ENCODE assay signal across 7 mouse cellular contexts in the genomic region with DNA sequence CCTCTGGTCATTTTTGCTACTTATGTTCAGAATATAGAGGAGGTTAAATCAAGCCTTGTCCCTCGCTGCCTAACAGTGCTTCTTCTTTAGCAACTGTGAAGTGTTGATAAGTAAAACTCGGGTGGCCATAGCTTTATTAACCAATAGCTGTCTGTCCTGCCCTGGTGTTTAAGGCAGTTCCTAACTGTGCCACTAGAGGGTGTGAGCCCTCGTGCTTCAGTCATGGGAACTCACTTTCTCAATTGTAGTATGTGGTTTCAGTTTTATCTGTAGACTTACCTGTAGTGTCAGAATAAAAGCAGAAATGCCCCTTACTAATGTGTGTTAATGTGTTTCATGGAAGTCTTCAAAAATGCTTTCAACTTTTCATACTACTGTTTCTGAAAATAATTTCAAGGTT. TPM values are rescaled to one million over a fixed set of nuclear protein-coding genes. Genes with fewer than 3 reads are reported as not detected.
A peak's percentile ranks its signal among the peaks of the same experiment; 100 is the strongest.
DNase-seq lines count a peak whose midpoint lies in the region; ATAC-seq lines count a peak whose summit lies in the region.

No protein-coding gene starts in this region.

- peak; percentile 58 for DNase-seq in urinary bladder, postnatal 25 days (ENCODE audit: low spot score)
- DNase-seq in urinary bladder, postnatal 10 days (ENCODE audit: low spot score): no peak
- peak; percentile 61 to 67 for DNase-seq in adrenal gland, adult 18-20 months (ENCODE audit: low spot score in 2 of 2)
- peak; percentile 71 for DNase-seq in embryo, embryonic 9.5 days (ENCODE audit: extremely low spot score)
- peak; percentile 92 for DNase-seq in induced T-regulatory cell, adult 2 months (ENCODE audit: low read depth)
- peak; percentile 83 for DNase-seq in limb, embryonic 11.5 days (ENCODE audit: low spot score)
- DNase-seq in neural tube, embryonic 11.5 days (ENCODE audit: low spot score): peak; percentile 64

- H3K4me2 ChIP-seq in limb, embryonic 11.5 days (ENCODE audit: low read depth, severe bottlenecking): no peak overlapping the region
- H3K4me2 ChIP-seq in neural tube, embryonic 11.5 days (ENCODE audit: low read depth): no peak overlapping the region

- no peak overlapping the region for H3K9ac ChIP-seq in limb, embryonic 11.5 days (ENCODE audit: low read length)
- H3K9ac ChIP-seq in neural tube, embryonic 11.5 days (ENCODE audit: low read length): no peak overlapping the region

- no peaks in the 10 kb centered on the region for H3K27me3 ChIP-seq in limb, embryonic 11.5 days (ENCODE audit: control insufficient read depth, insufficient read depth, low read length)
- no peaks in the 10 kb centered on the region for H3K27me3 ChIP-seq in neural tube, embryonic 11.5 days (ENCODE audit: control insufficient read depth, insufficient read depth, low read length)

- H3K36me3 ChIP-seq in limb, embryonic 11.5 days (ENCODE audit: control insufficient read depth, insufficient read depth, low read length): no peaks in the 10 kb centered on the region; the same call in 1 of the 2 replicates
- peaks cover 2% of the 10 kb centered on the region; the same call in 1 of the 2 replicates for H3K36me3 ChIP-seq in neural tube, embryonic 11.5 days (ENCODE audit: control insufficient read depth, insufficient read depth, low read length)

- no peaks in the 10 kb centered on the region for H3K9me3 ChIP-seq in limb, embryonic 11.5 days (ENCODE audit: control insufficient read depth, low read length)
- H3K9me3 ChIP-seq in neural tube, embryonic 11.5 days (ENCODE audit: control insufficient read depth, low read length): no peaks in the 10 kb centered on the region

- H3K4me1 ChIP-seq in limb, embryonic 11.5 days (ENCODE audit: control insufficient read depth, insufficient read depth, low read length): peaks cover 5% of the 10 kb centered on the region
- peaks cover 8% of the 10 kb centered on the region for H3K4me1 ChIP-seq in neural tube, embryonic 11.5 days (ENCODE audit: control insufficient read depth, insufficient read depth, low read length)

- no peak for ATAC-seq in limb, embryonic 11.5 days (ENCODE audit: insufficient number of reproducible peaks, low FRiP score, low TSS enrichment, low read depth)
- no peak for ATAC-seq in neural tube, embryonic 11.5 days (ENCODE audit: insufficient read depth, low FRiP score, low TSS enrichment)

- H3K27ac ChIP-seq in limb, embryonic 11.5 days (replicated peaks; ENCODE audit: low read depth, low read length): no peak overlapping the region
- no peak overlapping the region for H3K27ac ChIP-seq in neural tube, embryonic 11.5 days (ENCODE audit: low read depth, low read length)

- WGBS in limb, embryonic 11.5 days: 16% methylated on average over 3 of the region's 3 CpGs
- 21% methylated on average over 3 of the region's 3 CpGs for WGBS in neural tube, embryonic 11.5 days

- no peak overlapping the region for H3K4me3 ChIP-seq in limb, embryonic 11.5 days (ENCODE audit: low read depth, low read length)
- H3K4me3 ChIP-seq in neural tube, embryonic 11.5 days (ENCODE audit: low read depth, low read length): no peak overlapping the region

RNA-seq across cellular contexts. Expression of a gene that starts 4.2 kb away (rescaled TPM):
- 10 to 100 TPM; 21.2 to 23.1 TPM for total RNA-seq in adrenal gland, adult 18-20 months (2021)
- 55.1 and 61.3 TPM in 2 replicates for polyA plus RNA-seq in limb, embryonic 11.5 days (2014; fragmentation: Nextera tagmentation; extraction: Ambion mirVana)
- 59.4 and 64.4 TPM in 2 replicates for polyA plus RNA-seq in neural tube, embryonic 11.5 days (2014; fragmentation: Nextera tagmentation; extraction: Ambion mirVana)

RNA-seq across cellular contexts. Expression of a gene that starts 19.4 kb away (rescaled TPM):
- total RNA-seq in adrenal gland, adult 18-20 months (2021): 10 to 100 TPM; 22.3 to 24.9 TPM
- polyA plus RNA-seq in limb, embryonic 11.5 days (2014; fragmentation: Nextera tagmentation; extraction: Ambion mirVana): 54.7 and 57.7 TPM in 2 replicates
- 55.4 and 56.4 TPM in 2 replicates for polyA plus RNA-seq in neural tube, embryonic 11.5 days (2014; fragmentation: Nextera tagmentation; extraction: Ambion mirVana)

RNA-seq across cellular contexts. Expression of a gene that starts 45.7 kb away (rescaled TPM):
- total RNA-seq in adrenal gland, adult 18-20 months (2021): 1 to 10 TPM; 4.4 to 5.1 TPM
- polyA plus RNA-seq in limb, embryonic 11.5 days (2014; fragmentation: Nextera tagmentation; extraction: Ambion mirVana): 1.8 and 2.1 TPM in 2 replicates
- 1.1 and 1.3 TPM in 2 replicates for polyA plus RNA-seq in neural tube, embryonic 11.5 days (2014; fragmentation: Nextera tagmentation; extraction: Ambion mirVana)
